Mouse (Mus musculus): Measurements from ENCODE around the gene Nmu. TPM values are rescaled to one million over a fixed set of nuclear protein-coding genes. Genes with fewer than 3 reads are reported as not detected.

Gene Nmu
- polyA plus RNA-seq, 2 experiments, result 1.7 to 1.9 TPM

DNA sequence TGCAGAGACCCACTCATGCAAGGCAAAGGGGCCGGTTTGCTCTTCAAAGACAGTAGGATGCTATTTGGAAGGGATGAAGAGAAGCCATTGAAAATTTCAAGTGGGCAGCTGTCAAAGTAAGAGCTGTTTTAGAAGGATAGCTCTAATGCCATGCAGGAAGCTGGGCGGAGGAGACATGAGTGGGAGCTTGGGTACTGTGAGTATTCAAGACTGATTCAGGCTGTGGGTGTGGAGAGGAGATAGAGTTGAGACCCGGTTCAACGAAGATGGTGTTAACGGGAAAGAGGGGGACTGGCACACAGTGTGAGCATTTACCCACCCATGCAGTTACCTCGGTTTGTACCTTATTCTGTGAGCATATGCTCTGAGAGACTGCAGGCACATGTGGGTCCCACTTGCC, 20.1 kb upstream of the Nmu start:
- no peak for ATAC-seq (ENCODE audit: low FRiP score, low read depth)
- 84% methylated on average over 6 of the region's 6 CpGs for WGBS
- no peak for TF ChIP-seq POLR2A (IDR thresholded peaks at IDR 0.05; ENCODE audit: borderline replicate concordance, extremely low read depth, insufficient read depth, insufficient read length)
- no peak overlapping the region for H3K27ac ChIP-seq (replicated peaks; ENCODE audit: low read depth, low read length)
- H3K9ac ChIP-seq (ENCODE audit: low read depth, low read length, severe bottlenecking), result no peak overlapping the region
- H3K4me3 ChIP-seq (replicated peaks; ENCODE audit: low read length), result no peak overlapping the region
- H3K4me1 ChIP-seq (ENCODE audit: control insufficient read depth, insufficient read depth, low read length), result no peaks in the 10 kb centered on the region
- no peak for DNase-seq (ENCODE audit: low spot score)
- no peaks in the 10 kb centered on the region for H3K36me3 ChIP-seq (ENCODE audit: control insufficient read depth, insufficient read depth, low read length)
- no peaks in the 10 kb centered on the region for H3K9me3 ChIP-seq (ENCODE audit: control insufficient read depth, low read length)
- H3K27me3 ChIP-seq (ENCODE audit: control insufficient read depth, insufficient read depth, low read length), result no peaks in the 10 kb centered on the region
- no peak overlapping the region for H3K4me2 ChIP-seq (replicated peaks; ENCODE audit: low read depth, low read length, severe bottlenecking)

DNA sequence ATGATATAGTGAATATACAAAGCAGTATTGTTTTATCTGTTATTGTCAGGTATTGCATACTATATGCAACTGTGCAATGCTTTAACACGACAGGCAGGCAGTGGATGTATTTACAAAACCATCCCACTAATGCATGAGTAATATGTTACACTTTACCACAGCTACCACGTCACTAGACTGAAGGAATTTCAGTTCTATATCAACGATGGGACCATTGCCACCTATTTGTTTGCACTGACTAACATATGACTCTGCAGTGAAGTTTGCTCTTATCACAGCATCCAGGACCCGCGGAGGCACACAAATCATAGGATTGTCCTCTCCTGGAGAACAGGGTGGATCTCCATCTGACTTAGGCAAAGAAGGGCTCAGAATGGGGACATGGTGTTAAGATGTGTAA, 18.2 kb upstream of the Nmu start:
- no peaks in the 10 kb centered on the region for H3K27me3 ChIP-seq (ENCODE audit: control insufficient read depth, insufficient read depth, low read length)
- no peaks in the 10 kb centered on the region for H3K4me1 ChIP-seq (ENCODE audit: control insufficient read depth, insufficient read depth, low read length)
- no peak overlapping the region for H3K4me2 ChIP-seq (replicated peaks; ENCODE audit: low read depth, low read length, severe bottlenecking)
- no peak overlapping the region for H3K4me3 ChIP-seq (replicated peaks; ENCODE audit: low read length)
- 94% methylated on average over 5 of the region's 5 CpGs for WGBS
- H3K27ac ChIP-seq (replicated peaks; ENCODE audit: low read depth, low read length), result no peak overlapping the region
- no peaks in the 10 kb centered on the region for H3K36me3 ChIP-seq (ENCODE audit: control insufficient read depth, insufficient read depth, low read length)
- H3K9me3 ChIP-seq (ENCODE audit: control insufficient read depth, low read length), result no peaks in the 10 kb centered on the region
- no peak for TF ChIP-seq POLR2A (IDR thresholded peaks at IDR 0.05; ENCODE audit: borderline replicate concordance, extremely low read depth, insufficient read depth, insufficient read length)
- H3K9ac ChIP-seq (ENCODE audit: low read depth, low read length, severe bottlenecking), result no peak overlapping the region
- DNase-seq (ENCODE audit: low spot score) (no peak), ATAC-seq (ENCODE audit: low FRiP score, low read depth) (no peak)

DNA sequence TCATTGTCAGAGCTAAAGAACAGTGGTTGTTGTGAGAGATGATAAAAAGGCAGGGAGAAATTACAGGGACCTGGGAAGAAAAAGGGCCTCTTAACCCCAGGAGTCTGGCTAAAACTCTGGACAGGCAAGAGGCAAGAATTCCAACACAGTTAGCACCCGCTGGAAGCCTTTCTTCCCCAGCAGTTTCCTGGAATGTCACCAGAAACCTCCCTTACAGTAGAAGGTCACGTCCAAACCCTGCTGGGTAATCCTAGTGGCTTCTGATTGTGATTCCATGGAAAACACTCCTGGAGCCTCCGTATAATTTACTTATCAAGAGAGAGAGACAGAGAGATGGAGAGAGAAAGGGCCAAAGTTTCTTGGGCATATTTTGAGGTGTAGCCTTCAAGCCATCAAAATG, 15.6 kb upstream of the Nmu start:
- DNase-seq (ENCODE audit: low spot score) (no peak), ATAC-seq (ENCODE audit: low FRiP score, low read depth) (no peak)
- H3K4me1 ChIP-seq (ENCODE audit: control insufficient read depth, insufficient read depth, low read length), result no peaks in the 10 kb centered on the region
- WGBS, result 49% methylated on average over 3 of the region's 3 CpGs
- no peak overlapping the region for H3K4me2 ChIP-seq (replicated peaks; ENCODE audit: low read depth, low read length, severe bottlenecking)
- no peaks in the 10 kb centered on the region for H3K9me3 ChIP-seq (ENCODE audit: control insufficient read depth, low read length)
- no peak for TF ChIP-seq POLR2A (IDR thresholded peaks at IDR 0.05; ENCODE audit: borderline replicate concordance, extremely low read depth, insufficient read depth, insufficient read length)
- H3K9ac ChIP-seq (ENCODE audit: low read depth, low read length, severe bottlenecking), result no peak overlapping the region
- H3K4me3 ChIP-seq (replicated peaks; ENCODE audit: low read length), result no peak overlapping the region
- no peaks in the 10 kb centered on the region for H3K27me3 ChIP-seq (ENCODE audit: control insufficient read depth, insufficient read depth, low read length)
- H3K27ac ChIP-seq (replicated peaks; ENCODE audit: low read depth, low read length), result no peak overlapping the region
- no peaks in the 10 kb centered on the region for H3K36me3 ChIP-seq (ENCODE audit: control insufficient read depth, insufficient read depth, low read length)

DNA sequence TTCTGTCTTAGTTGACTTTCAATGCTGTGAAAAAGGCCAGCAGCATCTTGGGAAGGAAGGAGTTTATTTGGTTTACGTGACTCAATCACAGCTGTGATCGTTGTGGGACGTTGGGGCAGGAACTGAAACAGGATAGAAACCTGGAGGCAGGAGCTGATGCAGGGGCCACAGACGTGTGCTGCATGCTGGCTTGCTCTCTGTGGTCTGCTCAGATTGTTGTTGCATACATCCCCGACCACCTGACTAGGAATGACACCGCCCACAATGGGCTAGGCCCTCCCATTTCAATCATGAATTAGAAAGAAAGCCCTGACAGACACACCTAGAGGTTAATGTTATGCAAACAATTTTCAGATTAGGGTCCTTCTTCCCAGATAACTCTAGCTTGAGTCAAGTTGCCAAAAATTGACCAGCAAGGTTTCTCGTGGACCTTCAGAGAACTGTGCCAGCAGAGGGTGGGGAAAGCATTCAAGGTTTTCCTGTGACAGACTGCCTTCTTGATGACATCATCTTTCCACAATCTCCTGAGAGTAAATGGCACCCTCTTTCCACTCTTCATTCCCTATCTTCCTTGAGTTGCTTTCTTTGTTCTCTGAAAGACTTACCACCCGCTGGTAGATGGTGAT, 5.7 kb upstream of the Nmu start:
- no peaks in the 10 kb centered on the region for H3K36me3 ChIP-seq (ENCODE audit: control insufficient read depth, insufficient read depth, low read length)
- H3K27me3 ChIP-seq (ENCODE audit: control insufficient read depth, insufficient read depth, low read length), result 0 out of 2 replicates have a peak, but pooled peaks cover under 1% of the 10 kb centered on the region
- no peak for ATAC-seq (ENCODE audit: low FRiP score, low read depth)
- H3K4me2 ChIP-seq (replicated peaks; ENCODE audit: low read depth, low read length, severe bottlenecking), result no peak overlapping the region
- H3K4me3 ChIP-seq (replicated peaks; ENCODE audit: low read length), result no peak overlapping the region
- H3K9me3 ChIP-seq (ENCODE audit: control insufficient read depth, low read length), result no peaks in the 10 kb centered on the region
- no peak overlapping the region for H3K27ac ChIP-seq (replicated peaks; ENCODE audit: low read depth, low read length)
- DNase-seq (ENCODE audit: low spot score), result no peak
- WGBS, result 72% methylated on average over 8 of the region's 8 CpGs
- no peaks in the 10 kb centered on the region for H3K4me1 ChIP-seq (ENCODE audit: control insufficient read depth, insufficient read depth, low read length)
- no peak overlapping the region for H3K9ac ChIP-seq (ENCODE audit: low read depth, low read length, severe bottlenecking)
- no peak for TF ChIP-seq POLR2A (IDR thresholded peaks at IDR 0.05; ENCODE audit: borderline replicate concordance, extremely low read depth, insufficient read depth, insufficient read length)

DNA sequence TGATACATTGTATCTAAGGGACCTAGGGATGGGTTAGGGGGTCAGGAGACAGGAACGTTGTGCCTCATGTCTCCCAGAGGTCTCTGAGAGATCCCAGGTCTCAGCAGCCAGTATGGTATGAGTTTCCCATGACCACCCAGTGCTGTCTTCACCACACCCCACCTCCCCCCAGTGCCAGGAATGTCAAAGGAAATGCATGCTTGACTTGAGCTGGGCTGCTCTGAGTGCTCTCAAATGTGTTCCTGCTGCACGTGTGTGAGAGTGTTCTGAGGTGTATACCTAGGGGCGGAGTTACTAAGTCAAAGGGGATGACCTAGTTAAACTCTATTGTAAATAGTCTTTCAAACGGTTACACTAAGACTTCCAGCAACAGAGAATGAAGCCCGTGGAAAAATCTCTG, 1.8 kb upstream of the Nmu start:
- Histone ChIP-seq H3K4me3 (replicated peaks; ENCODE audit: low read length) (no peak overlapping the region), H3K9ac (ENCODE audit: low read depth, low read length, severe bottlenecking) (no peak overlapping the region), H3K4me1 (ENCODE audit: control insufficient read depth, insufficient read depth, low read length) (peaks cover 10% of the 10 kb centered on the region), H3K36me3 (ENCODE audit: control insufficient read depth, insufficient read depth, low read length) (no peaks in the 10 kb centered on the region), H3K27ac (replicated peaks; ENCODE audit: low read depth, low read length) (no peak overlapping the region), H3K4me2 (replicated peaks; ENCODE audit: low read depth, low read length, severe bottlenecking) (no peak overlapping the region), H3K27me3 (ENCODE audit: control insufficient read depth, insufficient read depth, low read length) (peaks cover 12% of the 10 kb centered on the region), H3K9me3 (ENCODE audit: control insufficient read depth, low read length) (no peaks in the 10 kb centered on the region)
- 50% methylated on average over 5 of the region's 5 CpGs for WGBS
- DNase-seq (ENCODE audit: low spot score) (no peak), ATAC-seq (ENCODE audit: low FRiP score, low read depth) (no peak)
- no peak for TF ChIP-seq POLR2A (IDR thresholded peaks at IDR 0.05; ENCODE audit: borderline replicate concordance, extremely low read depth, insufficient read depth, insufficient read length)

GRCm38 (mm10) chr5:76360786-76361185, 2.8 kb downstream of the Nmu start:
- Histone ChIP-seq H3K4me2 (replicated peaks; ENCODE audit: low read depth, low read length, severe bottlenecking) (no peak overlapping the region), H3K27me3 (ENCODE audit: control insufficient read depth, insufficient read depth, low read length) (peaks cover 12% of the 10 kb centered on the region), H3K27ac (replicated peaks; ENCODE audit: low read depth, low read length) (no peak overlapping the region), H3K36me3 (ENCODE audit: control insufficient read depth, insufficient read depth, low read length) (no peaks in the 10 kb centered on the region), H3K9ac (ENCODE audit: low read depth, low read length, severe bottlenecking) (no peak overlapping the region), H3K4me1 (ENCODE audit: control insufficient read depth, insufficient read depth, low read length) (peaks cover 10% of the 10 kb centered on the region), H3K9me3 (ENCODE audit: control insufficient read depth, low read length) (no peaks in the 10 kb centered on the region), H3K4me3 (replicated peaks; ENCODE audit: low read length) (no peak overlapping the region)
- peak; percentile 50 for DNase-seq (ENCODE audit: low spot score)
- ATAC-seq (ENCODE audit: low FRiP score, low read depth), result no peak
- WGBS, result 72% methylated on average over 4 of the region's 4 CpGs
- TF ChIP-seq POLR2A (IDR thresholded peaks at IDR 0.05; ENCODE audit: borderline replicate concordance, extremely low read depth, insufficient read depth, insufficient read length), result no peak

Measured in limb, embryonic 14.5 days (tissue).